Mouse (Mus musculus): ENCODE results near the gene Mgat4e.
"Not testable (repeated sequence)": the region's sequence is repeated elsewhere in the genome, so short reads cannot be mapped to it uniquely, and the experiment has no call there.

Gene Mgat4e

GRCm38 (mm10) chr1:134555871-134556670 is 6.6 kb upstream of the Mgat4e start:
- DNase-seq (ENCODE audit: low spot score in 2 of 2): peak; percentile 27 to 30

GRCm38 (mm10) chr1:134555240-134555870 is 5.9 kb upstream of the Mgat4e start:
- no peak for DNase-seq (ENCODE audit: low spot score in 2 of 2)

GRCm38 (mm10) chr1:134552396-134552795 is 2.9 kb upstream of the Mgat4e start:
- DNase-seq (ENCODE audit: low spot score in 2 of 2): no peak

- DNase-seq (ENCODE audit: low spot score in 2 of 2): no peak
Measured at GRCm38 (mm10) chr1:134551869-134552268, 2.4 kb upstream of the Mgat4e start.

- no peak for DNase-seq (ENCODE audit: low spot score in 2 of 2)
Measured at GRCm38 (mm10) chr1:134548231-134548630, 1.3 kb downstream of the Mgat4e start.

GRCm38 (mm10) chr1:134540610-134541009 is 8.9 kb downstream of the Mgat4e start:
- no peak for DNase-seq (ENCODE audit: low spot score in 2 of 2)

- DNase-seq (ENCODE audit: low spot score in 2 of 2): no peak
Measured at GRCm38 (mm10) chr1:134535513-134535912, 14.0 kb downstream of the Mgat4e start.

GRCm38 (mm10) chr1:134535054-134535453 is 14.4 kb downstream of the Mgat4e start:
- DNase-seq (ENCODE audit: low spot score in 2 of 2): no peak

- not testable (repeated sequence) for DNase-seq (ENCODE audit: low spot score in 2 of 2)
Measured at GRCm38 (mm10) chr1:134533710-134534109, 15.8 kb downstream of the Mgat4e start.

- DNase-seq (ENCODE audit: low spot score in 2 of 2): no peak
Measured at GRCm38 (mm10) chr1:134530618-134531017, 18.9 kb downstream of the Mgat4e start.

- no peak for DNase-seq (ENCODE audit: low spot score in 2 of 2)
Measured at GRCm38 (mm10) chr1:134526752-134527151, 22.7 kb downstream of the Mgat4e start.

- no peak for DNase-seq (ENCODE audit: low spot score in 2 of 2)
Measured at GRCm38 (mm10) chr1:134525015-134525414, 24.5 kb downstream of the Mgat4e start.

GRCm38 (mm10) chr1:134524424-134524823 is 25.1 kb downstream of the Mgat4e start:
- no peak for DNase-seq (ENCODE audit: low spot score in 2 of 2)

GRCm38 (mm10) chr1:134522325-134522724 is 27.2 kb downstream of the Mgat4e start:
- no peak for DNase-seq (ENCODE audit: low spot score in 2 of 2)

GRCm38 (mm10) chr1:134521163-134521562 is 28.3 kb downstream of the Mgat4e start:
- DNase-seq (ENCODE audit: low spot score in 2 of 2): no peak

- DNase-seq (ENCODE audit: low spot score in 2 of 2): no peak
Measured at GRCm38 (mm10) chr1:134520001-134520721, 29.3 kb downstream of the Mgat4e start.

- DNase-seq (ENCODE audit: low spot score in 2 of 2): not testable (repeated sequence)
Measured at GRCm38 (mm10) chr1:134519201-134519600, 30.3 kb downstream of the Mgat4e start.

GRCm38 (mm10) chr1:134518677-134519076 is 30.8 kb downstream of the Mgat4e start:
- DNase-seq (ENCODE audit: low spot score in 2 of 2): peak; percentile 88 to 90

GRCm38 (mm10) chr1:134517841-134518240 is 31.6 kb downstream of the Mgat4e start:
- not testable (repeated sequence) for DNase-seq (ENCODE audit: low spot score in 2 of 2)

GRCm38 (mm10) chr1:134516491-134517198 is 32.8 kb downstream of the Mgat4e start:
- DNase-seq (ENCODE audit: low spot score in 2 of 2): no peak

GRCm38 (mm10) chr1:134515891-134516290 is 33.6 kb downstream of the Mgat4e start:
- no peak for DNase-seq (ENCODE audit: low spot score in 2 of 2)
